Mouse (Mus musculus) brain, embryonic 14.5 days (tissue): ENCODE measurements at regions not wholly inside any gene's neighbourhood (a gene's known extent, or its start where the extent isn't known, plus 50 kb on each side); places are given as distances from the start of the nearest gene placed in this dataset.

Experiments
- CTCF ChIP-seq: fragments of 200-500 bp; IDR thresholded peaks from 2 replicates; pipeline ENCODE4 v1.5.1; 2012; ENCODE audit warnings: inconsistent platforms, mild to moderate bottlenecking, moderate library complexity, borderline replicate concordance; ENCODE audit not compliant: insufficient read depth, insufficient read length; ENCODE audit errors: extremely low read depth
- POLR2A ChIP-seq: fragments of 200-500 bp; IDR thresholded peaks from 2 replicates; pipeline ENCODE4 v1.6.1; 2012; ENCODE audit warnings: mild to moderate bottlenecking, inconsistent platforms, borderline replicate concordance; ENCODE audit not compliant: poor library complexity, insufficient read depth, insufficient read length, severe bottlenecking; ENCODE audit errors: extremely low read depth

- TF ChIP-seq CTCF (no peak), POLR2A (no peak)
Measured at GRCm38 (mm10) chr16:9083040-9083439, 253.1 kb downstream of the 1810013L24Rik start.
